Mouse (Mus musculus) cerebellum, postnatal 10 days (tissue): ENCODE measurements around the gene Olfr849.

ENCODE experiments used
- DNase-seq, 2 experiments: peaks; one replicate each; pipeline ENCODE4 v3.0.0; 2021; ENCODE audit warnings: mixed read lengths in 2 of 2

The Olfr849 gene

DNA sequence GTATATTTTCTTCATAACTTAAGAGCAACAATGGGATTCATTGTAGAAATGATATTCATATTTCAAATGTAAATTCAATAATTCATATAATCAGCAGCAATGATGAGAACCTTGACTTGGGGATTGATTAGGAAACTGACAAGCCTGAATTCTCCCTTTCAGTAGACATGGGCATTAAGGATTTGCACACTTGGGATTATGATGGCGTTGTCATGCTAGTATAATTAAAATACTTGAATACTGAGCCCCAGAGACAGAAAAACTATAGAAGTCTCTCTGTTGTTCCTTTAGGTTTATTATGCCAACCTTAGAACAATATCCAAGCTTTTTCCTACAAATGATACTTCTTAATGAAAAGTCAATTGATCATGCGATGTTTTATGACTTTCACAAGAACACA is at the start of gene Olfr849:
Gene Olfr849 (plus strand): TSS at position 301 of the 400 bp plus-strand sequence.
- no peak for DNase-seq

DNA sequence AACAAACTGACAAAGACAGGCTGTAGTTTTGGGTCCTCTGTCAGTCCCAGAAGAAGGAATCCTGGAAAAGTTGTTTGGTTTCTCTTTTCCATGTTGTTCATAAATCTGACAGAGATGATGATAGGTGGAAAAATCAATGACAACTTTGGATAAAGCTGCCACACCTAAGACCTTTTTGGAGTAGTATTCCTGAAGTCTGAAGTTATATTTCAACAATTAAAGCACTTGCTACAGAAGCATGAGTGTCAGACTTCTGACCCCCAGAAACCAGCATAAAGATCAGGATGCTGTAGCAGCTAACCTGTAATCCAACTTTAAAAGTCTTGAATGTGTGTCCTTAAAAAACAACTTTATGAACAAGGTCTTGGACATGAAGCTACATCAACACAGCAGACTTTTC is 38.1 kb downstream of the Olfr849 start, which contains the start of gene Olfr850:
Gene Olfr850 (minus strand): TSS at position 101 of the 400 bp plus-strand sequence.
- DNase-seq, result no peak

DNA sequence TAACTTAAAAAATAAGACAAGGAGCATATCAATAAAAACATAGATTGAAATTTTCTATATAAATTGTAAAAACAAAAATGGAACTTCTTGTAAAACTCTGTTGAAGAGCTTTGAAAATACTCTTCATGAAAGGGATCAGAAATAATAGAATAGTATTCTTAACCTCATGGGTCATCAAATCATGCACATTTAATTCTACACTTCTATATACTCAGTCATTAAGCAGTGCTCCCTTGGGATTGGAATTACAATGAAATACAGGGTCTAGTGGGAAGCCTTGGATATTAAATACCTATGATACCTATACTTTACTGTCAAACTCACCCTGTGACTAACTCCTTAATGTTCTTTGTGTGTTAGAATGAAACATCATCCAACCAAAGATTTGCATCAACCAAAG is 52.9 kb downstream of the Olfr849 start, which contains the start of gene Olfr851:
Gene Olfr851 (plus strand): TSS at position 301 of the 400 bp plus-strand sequence.
- DNase-seq, result no peak
